ENCODE assay signal across 11 mouse cellular contexts in the genomic region with DNA sequence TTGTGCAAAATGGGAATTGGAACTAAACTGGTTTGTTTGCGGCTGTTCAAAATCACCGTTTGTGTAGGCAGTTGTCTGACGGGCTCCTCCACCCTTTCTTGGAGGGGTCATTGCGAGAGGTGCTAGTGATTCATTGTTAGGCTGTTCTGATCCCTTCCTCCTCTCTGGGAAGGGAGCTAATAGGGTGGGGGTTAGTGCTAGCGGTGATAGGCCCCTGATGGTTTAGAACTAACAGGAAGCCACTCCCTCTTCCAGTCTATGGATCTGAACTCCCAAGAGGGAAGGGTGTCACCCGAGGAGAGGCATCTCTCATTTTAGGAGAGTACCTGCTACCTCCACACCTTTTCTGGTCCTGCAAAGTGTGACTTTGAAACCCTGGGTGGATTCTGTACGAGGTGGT. TPM values are rescaled to one million over a fixed set of nuclear protein-coding genes. Genes with fewer than 3 reads are reported as not detected.
DNase-seq lines count a peak whose midpoint lies in the region; ATAC-seq and TF ChIP-seq lines count a peak whose summit lies in the region.
"Had no signal": no experiment of that assay in that cellular context is flagged by ENCODE, and none has a peak within 500 bp of the region (broad histone marks: within the 10 kb centered on the region; RNA-seq: fewer than 3 reads in every experiment).

No protein-coding gene starts in this region.

- H3K9ac ChIP-seq in kidney, postnatal 0 days (ENCODE audit: low read depth, low read length): no peak overlapping the region
- no peak overlapping the region for H3K9ac ChIP-seq in embryonic facial prominence, embryonic 15.5 days
- H3K9ac ChIP-seq in hindbrain, embryonic 14.5 days: no peak overlapping the region; the same call in 1 of the 2 replicates
- no peak overlapping the region for H3K9ac ChIP-seq in stomach, embryonic 14.5 days (replicated peaks; ENCODE audit: low read depth, low read length)

- TF ChIP-seq CTCF in kidney, postnatal 0 days (IDR thresholded peaks at IDR 0.05; ENCODE audit: low read depth): no peak

- H3K9me3 ChIP-seq in kidney, postnatal 0 days (replicated peaks; ENCODE audit: low read length): no peaks in the 10 kb centered on the region
- no peaks in the 10 kb centered on the region for H3K9me3 ChIP-seq in embryonic facial prominence, embryonic 15.5 days (replicated peaks)
- no peaks in the 10 kb centered on the region for H3K9me3 ChIP-seq in hindbrain, embryonic 14.5 days (ENCODE audit: control insufficient read depth, low read length)
- H3K9me3 ChIP-seq in stomach, embryonic 14.5 days (ENCODE audit: control insufficient read depth, low read depth, low read length): no peaks in the 10 kb centered on the region

- no peak for DNase-seq in kidney, postnatal 0 days (ENCODE audit: low spot score)
- DNase-seq in kidney, postnatal 10 days: no peak
- DNase-seq in hindbrain, embryonic 14.5 days (ENCODE audit: low spot score): no peak
- no peak for DNase-seq in left cerebral cortex, adult 18-20 months (ENCODE audit: low spot score in 2 of 2)
- no peak for DNase-seq in adrenal gland, postnatal 25 days
- DNase-seq: cerebellum, postnatal 36 days; gastrocnemius, postnatal 10 days; thymus, postnatal 25 days had no signal

- ATAC-seq in kidney, postnatal 0 days (replicated peaks; ENCODE audit: low FRiP score, low read depth): no peak
- no peak for ATAC-seq in embryonic facial prominence, embryonic 15.5 days (ENCODE audit: insufficient number of reproducible peaks, low FRiP score, low TSS enrichment, low read depth)
- ATAC-seq in hindbrain, embryonic 14.5 days (ENCODE audit: low FRiP score): no peak
- ATAC-seq in stomach, embryonic 14.5 days (ENCODE audit: insufficient number of reproducible peaks, insufficient read depth, low FRiP score, low read depth): no peak

- peaks cover 8% of the 10 kb centered on the region; the same call in 1 of the 2 replicates for H3K27me3 ChIP-seq in kidney, postnatal 0 days (ENCODE audit: insufficient read depth, low read length)
- peaks cover 19% of the 10 kb centered on the region for H3K27me3 ChIP-seq in embryonic facial prominence, embryonic 15.5 days
- peaks cover 19% of the 10 kb centered on the region for H3K27me3 ChIP-seq in hindbrain, embryonic 14.5 days (ENCODE audit: control insufficient read depth, insufficient read depth, low read length)
- peaks cover 9% of the 10 kb centered on the region; the same call in 1 of the 2 replicates for H3K27me3 ChIP-seq in stomach, embryonic 14.5 days (ENCODE audit: control insufficient read depth, insufficient read depth, low read length)

- 0 out of 2 replicates have a peak, but pooled peaks cover 4% of the 10 kb centered on the region for H3K4me1 ChIP-seq in kidney, postnatal 0 days (replicated peaks; ENCODE audit: insufficient read depth, low read length)
- H3K4me1 ChIP-seq in embryonic facial prominence, embryonic 15.5 days: peaks cover 23% of the 10 kb centered on the region
- H3K4me1 ChIP-seq in hindbrain, embryonic 14.5 days (replicated peaks; ENCODE audit: control insufficient read depth, insufficient read depth, low read length): 0 out of 2 replicates have a peak, but pooled peaks cover 11% of the 10 kb centered on the region
- peaks cover 6% of the 10 kb centered on the region; the same call in 1 of the 2 replicates for H3K4me1 ChIP-seq in stomach, embryonic 14.5 days (ENCODE audit: control insufficient read depth, insufficient read depth, low read length)

- WGBS in kidney, postnatal 0 days: 28% methylated on average over 7 of the region's 7 CpGs
- WGBS in embryonic facial prominence, embryonic 15.5 days: 37% methylated on average over 7 of the region's 7 CpGs
- WGBS in hindbrain, embryonic 14.5 days: 36% methylated on average over 7 of the region's 7 CpGs
- 30% methylated on average over 7 of the region's 7 CpGs for WGBS in stomach, embryonic 14.5 days

- no peaks in the 10 kb centered on the region for H3K36me3 ChIP-seq in kidney, postnatal 0 days (ENCODE audit: insufficient read depth, low read length)
- H3K36me3 ChIP-seq in embryonic facial prominence, embryonic 15.5 days: no peaks in the 10 kb centered on the region
- H3K36me3 ChIP-seq in hindbrain, embryonic 14.5 days (replicated peaks; ENCODE audit: control insufficient read depth, insufficient read depth): no peaks in the 10 kb centered on the region
- no peaks in the 10 kb centered on the region for H3K36me3 ChIP-seq in stomach, embryonic 14.5 days (ENCODE audit: control insufficient read depth, insufficient read depth, low read length)

- H3K27ac ChIP-seq in kidney, postnatal 0 days: no peak overlapping the region
- no peak overlapping the region for H3K27ac ChIP-seq in embryonic facial prominence, embryonic 15.5 days (replicated peaks)
- no peak overlapping the region for H3K27ac ChIP-seq in hindbrain, embryonic 14.5 days
- no peak overlapping the region for H3K27ac ChIP-seq in stomach, embryonic 14.5 days (ENCODE audit: low read length)

- H3K4me2 ChIP-seq in kidney, postnatal 0 days (ENCODE audit: low read length): peak overlapping the region; percentile 89; the same call in 1 of the 2 replicates
- H3K4me2 ChIP-seq in embryonic facial prominence, embryonic 15.5 days (replicated peaks): no peak overlapping the region
- peak overlapping the region; percentile 87 for H3K4me2 ChIP-seq in hindbrain, embryonic 14.5 days (replicated peaks)
- peak overlapping the region; percentile 91; the same call in 1 of the 2 replicates for H3K4me2 ChIP-seq in stomach, embryonic 14.5 days (replicated peaks; ENCODE audit: low read depth, low read length)

- no peak overlapping the region for H3K4me3 ChIP-seq in kidney, postnatal 0 days (replicated peaks; ENCODE audit: low read depth, low read length)
- H3K4me3 ChIP-seq in embryonic facial prominence, embryonic 15.5 days (replicated peaks): peak overlapping the region; percentile 54; the same call in 1 of the 2 replicates
- peak overlapping the region; percentile 68 for H3K4me3 ChIP-seq in hindbrain, embryonic 14.5 days (replicated peaks; ENCODE audit: low read length)
- H3K4me3 ChIP-seq in stomach, embryonic 14.5 days (ENCODE audit: low read depth, low read length): peak overlapping the region; percentile 56; the same call in 1 of the 2 replicates

RNA-seq across cellular contexts. Expression of a gene that starts 1.8 kb away (rescaled TPM):
- polyA plus RNA-seq in kidney, postnatal 0 days (2015; fragmentation: Nextera tagmentation; extraction: Ambion mirVana): 4.0 and 5.0 TPM in 2 replicates
- 6.5 and 9.4 TPM in 2 replicates for polyA plus RNA-seq in embryonic facial prominence, embryonic 15.5 days (2015; fragmentation: Nextera tagmentation; extraction: Ambion mirVana)
- polyA plus RNA-seq in hindbrain, embryonic 14.5 days (2014; fragmentation: Nextera tagmentation; extraction: Ambion mirVana): 6.0 and 9.6 TPM in 2 replicates
- polyA plus RNA-seq in stomach, embryonic 14.5 days (2014; fragmentation: Nextera tagmentation; extraction: Ambion mirVana): 7.5 and 9.3 TPM in 2 replicates
- 1 to 10 TPM; 1.8 to 1.9 TPM for total RNA-seq in left cerebral cortex, adult 18-20 months (2021)
- 0.48 TPM in 1 of 2 replicates, not detected in the other for total RNA-seq in adrenal gland, postnatal 25 days (2021)
- total RNA-seq: megakaryocyte-erythroid progenitor cell, adult 5-6 weeks had no signal

RNA-seq across cellular contexts. Expression of a gene that starts 35.4 kb away (rescaled TPM):
- polyA plus RNA-seq in kidney, postnatal 0 days (2015; fragmentation: Nextera tagmentation; extraction: Ambion mirVana): 1,374 and 1,518 TPM in 2 replicates
- polyA plus RNA-seq in embryonic facial prominence, embryonic 15.5 days (2015; fragmentation: Nextera tagmentation; extraction: Ambion mirVana): 1,589 and 1,636 TPM in 2 replicates
- polyA plus RNA-seq in hindbrain, embryonic 14.5 days (2014; fragmentation: Nextera tagmentation; extraction: Ambion mirVana): 701 and 734 TPM in 2 replicates
- 1,176 and 1,224 TPM in 2 replicates for polyA plus RNA-seq in stomach, embryonic 14.5 days (2014; fragmentation: Nextera tagmentation; extraction: Ambion mirVana)
- 100 to 1,000 TPM; 436 to 466 TPM for total RNA-seq in left cerebral cortex, adult 18-20 months (2021)
- total RNA-seq in adrenal gland, postnatal 25 days (2021): 735 and 846 TPM in 2 replicates

RNA-seq across cellular contexts. Expression of a gene that starts 35.9 kb away (rescaled TPM):
- 445 and 447 TPM in 2 replicates for polyA plus RNA-seq in kidney, postnatal 0 days (2015; fragmentation: Nextera tagmentation; extraction: Ambion mirVana)
- 380 and 384 TPM in 2 replicates for polyA plus RNA-seq in embryonic facial prominence, embryonic 15.5 days (2015; fragmentation: Nextera tagmentation; extraction: Ambion mirVana)
- polyA plus RNA-seq in hindbrain, embryonic 14.5 days (2014; fragmentation: Nextera tagmentation; extraction: Ambion mirVana): 353 and 390 TPM in 2 replicates
- 500 and 504 TPM in 2 replicates for polyA plus RNA-seq in stomach, embryonic 14.5 days (2014; fragmentation: Nextera tagmentation; extraction: Ambion mirVana)
- total RNA-seq in left cerebral cortex, adult 18-20 months (2021): 100 to 1,000 TPM; 130 to 132 TPM
- 107 and 114 TPM in 2 replicates for total RNA-seq in adrenal gland, postnatal 25 days (2021)
